Comparison of ENCODE assay signal across 10 mouse cellular contexts in the genomic region with DNA sequence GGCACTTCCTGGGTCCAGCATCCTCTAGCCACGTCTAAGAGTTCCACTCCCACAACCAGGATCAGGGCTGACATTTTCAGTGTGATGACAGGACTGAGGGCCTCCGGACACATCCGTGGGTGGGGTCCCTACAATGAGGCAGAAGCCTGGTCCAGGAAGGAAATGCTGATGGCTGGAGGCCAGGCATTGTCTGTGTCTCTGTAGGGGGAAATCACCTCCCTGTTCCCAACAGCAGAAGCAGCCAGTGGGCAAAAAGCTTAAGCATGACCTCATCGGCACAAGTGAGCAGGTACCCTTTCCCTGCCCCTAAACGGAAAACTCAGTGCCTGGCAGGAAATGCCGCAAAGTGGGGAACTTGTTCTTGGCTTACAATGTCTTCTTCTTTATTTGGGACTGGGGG. TPM values are rescaled to one million over a fixed set of nuclear protein-coding genes. Genes with fewer than 3 reads are reported as not detected.
DNase-seq lines count a peak whose midpoint lies in the region; ATAC-seq and TF ChIP-seq lines count a peak whose summit lies in the region.
"Had no signal": no experiment of that assay in that cellular context is flagged by ENCODE, and none has a peak within 500 bp of the region (broad histone marks: within the 10 kb centered on the region; RNA-seq: fewer than 3 reads in every experiment).

No protein-coding gene starts in this region.

- H3K4me2 ChIP-seq in intestine, embryonic 14.5 days (ENCODE audit: low read length) = no peak overlapping the region
- H3K4me2 ChIP-seq in liver, postnatal 0 days (ENCODE audit: low read depth, low read length) = no peak overlapping the region
- no peak overlapping the region for H3K4me2 ChIP-seq in midbrain, embryonic 13.5 days (replicated peaks)

- no peak for ATAC-seq in intestine, embryonic 14.5 days (replicated peaks; ENCODE audit: low FRiP score, low TSS enrichment, low read depth)
- peak; percentile 66 for ATAC-seq in liver, postnatal 0 days
- no peak for ATAC-seq in midbrain, embryonic 13.5 days

- no peaks in the 10 kb centered on the region for H3K27me3 ChIP-seq in intestine, embryonic 14.5 days (replicated peaks; ENCODE audit: control insufficient read depth, insufficient read depth, low read length)
- H3K27me3 ChIP-seq in liver, postnatal 0 days (ENCODE audit: insufficient read depth, low read length) = no peaks in the 10 kb centered on the region
- no peaks in the 10 kb centered on the region for H3K27me3 ChIP-seq in midbrain, embryonic 13.5 days

- in situ Hi-C loops in ES-E14 (cut with MboI; ENCODE audit: low sequenced_read_pairs in 2 of 2, unreplicated experiment in 2 of 2) = no loop called here

- H3K4me3 ChIP-seq in ES-E14 (ENCODE audit: insufficient read depth in 1 of 2, low read depth in 1 of 2, low read length in 2 of 2, poor library complexity in 1 of 2, severe bottlenecking in 1 of 2) = no peak overlapping the region
- H3K4me3 ChIP-seq in cortical plate, adult 2 months (ENCODE audit: insufficient read depth, low read length) = no peak overlapping the region
- no peak overlapping the region for H3K4me3 ChIP-seq in intestine, embryonic 14.5 days (ENCODE audit: low read depth, low read length)
- H3K4me3 ChIP-seq in liver, postnatal 0 days (ENCODE audit: low read depth, low read length) = no peak overlapping the region
- H3K4me3 ChIP-seq in midbrain, embryonic 13.5 days (replicated peaks) = no peak overlapping the region

- DNase-seq in ES-E14 (ENCODE audit: low read depth, low spot score) = no peak
- DNase-seq in intestine, embryonic 14.5 days (ENCODE audit: low spot score) = no peak
- peak; percentile 28 for DNase-seq in liver, postnatal 0 days
- no peak for DNase-seq in testis, postnatal 14 days (ENCODE audit: low spot score)
- no peak for DNase-seq in cerebellum, postnatal 10 days
- no peak for DNase-seq in left cerebral cortex, adult 18-20 months (ENCODE audit: low spot score in 2 of 2)

- no peak overlapping the region; the same call in 1 of the 2 replicates for H3K9ac ChIP-seq in ES-E14 (ENCODE audit: insufficient read depth, low read depth, low read length, poor library complexity, severe bottlenecking)
- H3K9ac ChIP-seq in intestine, embryonic 14.5 days (ENCODE audit: low read length) = no peak overlapping the region
- no peak overlapping the region for H3K9ac ChIP-seq in liver, postnatal 0 days (replicated peaks)
- no peak overlapping the region for H3K9ac ChIP-seq in midbrain, embryonic 13.5 days (replicated peaks)

- 73% methylated on average over 6 of the region's 6 CpGs for WGBS in intestine, embryonic 14.5 days
- WGBS in liver, postnatal 0 days (ENCODE audit: insufficient replicate concordance) = 47% methylated on average over 6 of the region's 6 CpGs
- WGBS in midbrain, embryonic 13.5 days = 84% methylated on average over 6 of the region's 6 CpGs

- TF ChIP-seq POLR2A in cortical plate, adult 2 months (IDR thresholded peaks at IDR 0.05; ENCODE audit: extremely low read depth, insufficient read depth, low read length) = no peak

- peaks cover 44% of the 10 kb centered on the region for H3K36me3 ChIP-seq in ES-E14 (ENCODE audit: control insufficient read depth, insufficient read depth, low read length, poor library complexity, severe bottlenecking)
- peaks cover 70% of the 10 kb centered on the region for H3K36me3 ChIP-seq in intestine, embryonic 14.5 days (ENCODE audit: control insufficient read depth, insufficient read depth, low read length)
- peaks cover 17% of the 10 kb centered on the region for H3K36me3 ChIP-seq in liver, postnatal 0 days (replicated peaks; ENCODE audit: insufficient read depth, low read length)
- H3K36me3 ChIP-seq in midbrain, embryonic 13.5 days = peaks cover 88% of the 10 kb centered on the region

- H3K4me1 ChIP-seq in ES-E14 (ENCODE audit: control insufficient read depth in 2 of 2, insufficient read depth in 2 of 2, low read length in 2 of 2, poor library complexity in 1 of 2) = peaks cover 0 to 21% of the 10 kb centered on the region in 2 experiments; a peak in 3 of 4 replicates
- H3K4me1 ChIP-seq in cortical plate, adult 2 months (ENCODE audit: control insufficient read depth, insufficient read depth, low read length) = no peaks in the 10 kb centered on the region
- no peaks in the 10 kb centered on the region for H3K4me1 ChIP-seq in intestine, embryonic 14.5 days (replicated peaks; ENCODE audit: control insufficient read depth, insufficient read depth, low read length)
- H3K4me1 ChIP-seq in liver, postnatal 0 days (ENCODE audit: insufficient read depth) = peaks cover 5% of the 10 kb centered on the region
- peaks cover 7% of the 10 kb centered on the region for H3K4me1 ChIP-seq in midbrain, embryonic 13.5 days (replicated peaks)

- 0 out of 2 replicates have a peak, but pooled peaks have one; percentile 15 for TF ChIP-seq EP300 in liver, postnatal 0 days (IDR thresholded peaks at IDR 0.05; ENCODE audit: low read depth)

- peak overlapping the region; percentile 41; the same call in 1 of the 2 replicates for H3K27ac ChIP-seq in ES-E14 (ENCODE audit: insufficient read depth, low read depth, low read length, poor library complexity, severe bottlenecking)
- peak overlapping the region; percentile 39 for H3K27ac ChIP-seq in cortical plate, adult 2 months (ENCODE audit: insufficient read depth, low read length)
- 0 out of 2 replicates have a peak overlapping the region, but pooled peaks have one; percentile 10 for H3K27ac ChIP-seq in intestine, embryonic 14.5 days (ENCODE audit: low read depth)
- H3K27ac ChIP-seq in liver, postnatal 0 days (ENCODE audit: low read depth) = no peak overlapping the region
- no peak overlapping the region for H3K27ac ChIP-seq in midbrain, embryonic 13.5 days

- no peak for TF ChIP-seq CTCF in cortical plate, adult 2 months (IDR thresholded peaks at IDR 0.05; ENCODE audit: extremely low read depth, insufficient read depth, low read length)
- TF ChIP-seq CTCF in liver, postnatal 0 days (IDR thresholded peaks at IDR 0.05; ENCODE audit: low read depth) = no peak

- H3K9me3 ChIP-seq in ES-E14 (ENCODE audit: control insufficient read depth, insufficient read depth, low read depth, low read length) = no peaks in the 10 kb centered on the region
- H3K9me3 ChIP-seq in intestine, embryonic 14.5 days (ENCODE audit: control insufficient read depth, low read length) = no peaks in the 10 kb centered on the region
- no peaks in the 10 kb centered on the region for H3K9me3 ChIP-seq in liver, postnatal 0 days (ENCODE audit: low read length)
- no peaks in the 10 kb centered on the region for H3K9me3 ChIP-seq in midbrain, embryonic 13.5 days

TF ChIP-seq in ES-E14, 5 proteins besides CTCF, POLR2A, EP300 and RAD21:
- no peak for TF ChIP-seq CHD2 (IDR thresholded peaks at IDR 0.05; ENCODE audit: low read depth, low read length)
- no peak for TF ChIP-seq MAFK (IDR thresholded peaks at IDR 0.05; ENCODE audit: insufficient read depth, low read depth, low read length)
- TF ChIP-seq ZNF384 (IDR thresholded peaks at IDR 0.05; ENCODE audit: low read depth, low read length) = no peak
- TF ChIP-seq HCFC1 (IDR thresholded peaks at IDR 0.05; ENCODE audit: borderline replicate concordance, insufficient read depth, low read length) = no peak
- TF ChIP-seq ZC3H11A (IDR thresholded peaks at IDR 0.05; ENCODE audit: borderline replicate concordance, low read depth, low read length) = no peak

RNA-seq across cellular contexts. Expression of gene Ppm1f, which starts 11.5 kb away (rescaled TPM):
- total RNA-seq in ES-E14 (2012; rRNA removed) = 32.8 and 38.2 TPM in 2 replicates
- 41.7 and 43.9 TPM in 2 replicates for polyA plus RNA-seq in cortical plate, adult 2 months (2012; rRNA removed)
- polyA plus RNA-seq in intestine, embryonic 14.5 days (2014; fragmentation: Nextera tagmentation; extraction: Ambion mirVana) = 16.3 and 19.6 TPM in 2 replicates
- 3.3 and 4.5 TPM in 2 replicates for polyA plus RNA-seq in liver, postnatal 0 days (2015; fragmentation: Nextera tagmentation; extraction: Ambion mirVana)
- polyA plus RNA-seq in midbrain, embryonic 13.5 days (2015; fragmentation: Nextera tagmentation; extraction: Ambion mirVana) = 26.9 and 29.4 TPM in 2 replicates
- total RNA-seq in left cerebral cortex, adult 18-20 months (2021) = 10 to 100 TPM; 49.2 to 56.0 TPM

RNA-seq across cellular contexts. Expression of gene Vpreb1, which starts 37.2 kb away (rescaled TPM):
- 4.0 and 7.0 TPM in 2 replicates for total RNA-seq in ES-E14 (2012; rRNA removed)
- polyA plus RNA-seq in cortical plate, adult 2 months (2012; rRNA removed) = 0.38 and 0.47 TPM in 2 replicates
- 1.9 and 2.1 TPM in 2 replicates for polyA plus RNA-seq in intestine, embryonic 14.5 days (2014; fragmentation: Nextera tagmentation; extraction: Ambion mirVana)
- polyA plus RNA-seq in liver, postnatal 0 days (2015; fragmentation: Nextera tagmentation; extraction: Ambion mirVana) = 13.6 and 14.9 TPM in 2 replicates
- 1.5 and 1.6 TPM in 2 replicates for polyA plus RNA-seq in midbrain, embryonic 13.5 days (2015; fragmentation: Nextera tagmentation; extraction: Ambion mirVana)
- not detected for total RNA-seq in left cerebral cortex, adult 18-20 months (2021)

RNA-seq across cellular contexts. Expression of gene Top3b, which starts 37.3 kb away (rescaled TPM):
- 140 and 194 TPM in 2 replicates for total RNA-seq in ES-E14 (2012; rRNA removed)
- polyA plus RNA-seq in cortical plate, adult 2 months (2012; rRNA removed) = 81.7 and 86.5 TPM in 2 replicates
- polyA plus RNA-seq in intestine, embryonic 14.5 days (2014; fragmentation: Nextera tagmentation; extraction: Ambion mirVana) = 64.0 and 64.3 TPM in 2 replicates
- polyA plus RNA-seq in liver, postnatal 0 days (2015; fragmentation: Nextera tagmentation; extraction: Ambion mirVana) = 17.1 and 17.8 TPM in 2 replicates
- 73.7 and 76.4 TPM in 2 replicates for polyA plus RNA-seq in midbrain, embryonic 13.5 days (2015; fragmentation: Nextera tagmentation; extraction: Ambion mirVana)
- 10 to 100 TPM; 60.3 to 60.4 TPM for total RNA-seq in left cerebral cortex, adult 18-20 months (2021)

RNA-seq across cellular contexts. Expression of gene Igll1, which starts 44.0 kb away (rescaled TPM):
- total RNA-seq in ES-E14 (2012; rRNA removed) = 1.5 and 2.4 TPM in 2 replicates
- polyA plus RNA-seq in cortical plate, adult 2 months (2012; rRNA removed) = not detected in 2 replicates
- polyA plus RNA-seq in intestine, embryonic 14.5 days (2014; fragmentation: Nextera tagmentation; extraction: Ambion mirVana) = not detected in 2 replicates
- polyA plus RNA-seq in liver, postnatal 0 days (2015; fragmentation: Nextera tagmentation; extraction: Ambion mirVana) = 18.2 and 18.9 TPM in 2 replicates
- 0.21 and 0.24 TPM in 2 replicates for polyA plus RNA-seq in midbrain, embryonic 13.5 days (2015; fragmentation: Nextera tagmentation; extraction: Ambion mirVana)
- not detected for total RNA-seq in left cerebral cortex, adult 18-20 months (2021)
- total RNA-seq: adrenal gland, adult 18-20 months had no signal
- polyA plus RNA-seq: limb, embryonic 11.5 days had no signal

Comparison
In these comparisons a context has a peak if more than half of its experiments do, and no peak if none do; other contexts are left out.
1. H3K27ac ChIP-seq: peak in ES-E14 (single experiment), cortical plate, adult 2 months (single experiment) and intestine, embryonic 14.5 days (single experiment); none in liver, postnatal 0 days (single experiment) and midbrain, embryonic 13.5 days (single experiment).